Mouse (Mus musculus) embryo, embryonic 10 days (tissue): ENCODE data around the gene Map7.

Experiments
- DNase-seq: peaks from one replicate; pipeline ENCODE4 v3.0.0-alpha.2; 2015; ENCODE audit warnings: low spot score

Map7 gene

GRCm38 (mm10) chr10:20148130-20148772 lies at the start of gene Map7:
Gene Map7, plus strand, starts transcription at chr10:20148471.
- peak; percentile 45 for DNase-seq

- DNase-seq, result no peak
Measured at GRCm38 (mm10) chr10:20101456-20101855, 46.8 kb upstream of the Map7 start.

GRCm38 (mm10) chr10:20104271-20104931 lies 43.9 kb upstream of the Map7 start:
- no peak for DNase-seq

GRCm38 (mm10) chr10:20105575-20105974 lies 42.7 kb upstream of the Map7 start:
- no peak for DNase-seq

GRCm38 (mm10) chr10:20107031-20107430 lies 41.2 kb upstream of the Map7 start:
- no peak for DNase-seq

GRCm38 (mm10) chr10:20111508-20111907 lies 36.8 kb upstream of the Map7 start:
- no peak for DNase-seq

- no peak for DNase-seq
Measured at GRCm38 (mm10) chr10:20112026-20112973, 36.0 kb upstream of the Map7 start.

- no peak for DNase-seq
Measured at GRCm38 (mm10) chr10:20119504-20120425, 28.5 kb upstream of the Map7 start.

- no peak for DNase-seq
Measured at GRCm38 (mm10) chr10:20121981-20122380, 26.3 kb upstream of the Map7 start.

- DNase-seq, result no peak
Measured at GRCm38 (mm10) chr10:20123401-20123800, 24.9 kb upstream of the Map7 start.

GRCm38 (mm10) chr10:20124576-20124975 lies 23.7 kb upstream of the Map7 start:
- DNase-seq, result no peak

- peak; percentile 78 for DNase-seq
Measured at GRCm38 (mm10) chr10:20125226-20125625, 23.0 kb upstream of the Map7 start.

- no peak for DNase-seq
Measured at GRCm38 (mm10) chr10:20132933-20133652, 15.2 kb upstream of the Map7 start.

- no peak for DNase-seq
Measured at GRCm38 (mm10) chr10:20135350-20136058, 12.8 kb upstream of the Map7 start.

- DNase-seq, result no peak
Measured at GRCm38 (mm10) chr10:20136505-20136904, 11.8 kb upstream of the Map7 start.

- DNase-seq, result no peak
Measured at GRCm38 (mm10) chr10:20141376-20141775, 6.9 kb upstream of the Map7 start.

GRCm38 (mm10) chr10:20148773-20149120 lies 476 bp downstream of the Map7 start:
- DNase-seq, result peak; percentile 57

- peak; percentile 61 for DNase-seq
Measured at GRCm38 (mm10) chr10:20149121-20149834, 1.0 kb downstream of the Map7 start.

GRCm38 (mm10) chr10:20149835-20150355 lies 1.6 kb downstream of the Map7 start:
- DNase-seq, result peak; percentile 41
